Mouse (Mus musculus) small intestine, adult 2 months (tissue): Measurements from ENCODE around the gene Pard3b.

Experiments used
- CTCF ChIP-seq: fragments of 200-500 bp; IDR thresholded peaks from 2 replicates; pipeline ENCODE4 v1.5.1; 2012; ENCODE audit warnings: low read depth, mild to moderate bottlenecking, control low read depth, inconsistent platforms, low read length, moderate library complexity, mixed read lengths; ENCODE audit not compliant: insufficient replicate concordance, insufficient read length; ENCODE audit errors: extremely low read depth
- POLR2A ChIP-seq: fragments of 200-500 bp; IDR thresholded peaks from 2 replicates; pipeline ENCODE4 v1.6.1; 2012; ENCODE audit warnings: low read depth, mild to moderate bottlenecking, control low read depth, inconsistent platforms, low read length, moderate library complexity

DNA sequence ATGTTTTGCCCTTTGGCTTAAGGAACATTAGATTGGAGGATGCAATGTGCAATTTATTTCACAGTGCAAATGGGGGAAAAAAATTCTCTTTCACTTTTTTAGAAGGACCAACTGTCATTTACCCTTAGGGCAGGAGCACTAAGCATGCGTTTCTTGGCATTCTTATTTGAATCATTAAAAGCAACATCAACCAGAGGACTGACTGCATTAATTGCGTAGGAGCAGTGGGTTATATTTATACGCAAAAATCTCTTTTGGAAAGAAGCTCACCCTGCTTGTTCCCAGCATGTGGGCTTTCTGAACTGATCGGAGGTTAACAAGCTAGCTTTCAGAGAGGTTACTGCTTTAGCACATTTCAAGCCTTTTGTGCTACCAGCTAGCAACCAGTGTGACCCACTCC, 705.7 kb downstream of the Pard3b start:
- no peak for TF ChIP-seq CTCF
- TF ChIP-seq POLR2A: no peak
